Mouse (Mus musculus): ENCODE results near the gene Fmo6.

Gene Fmo6

DNA sequence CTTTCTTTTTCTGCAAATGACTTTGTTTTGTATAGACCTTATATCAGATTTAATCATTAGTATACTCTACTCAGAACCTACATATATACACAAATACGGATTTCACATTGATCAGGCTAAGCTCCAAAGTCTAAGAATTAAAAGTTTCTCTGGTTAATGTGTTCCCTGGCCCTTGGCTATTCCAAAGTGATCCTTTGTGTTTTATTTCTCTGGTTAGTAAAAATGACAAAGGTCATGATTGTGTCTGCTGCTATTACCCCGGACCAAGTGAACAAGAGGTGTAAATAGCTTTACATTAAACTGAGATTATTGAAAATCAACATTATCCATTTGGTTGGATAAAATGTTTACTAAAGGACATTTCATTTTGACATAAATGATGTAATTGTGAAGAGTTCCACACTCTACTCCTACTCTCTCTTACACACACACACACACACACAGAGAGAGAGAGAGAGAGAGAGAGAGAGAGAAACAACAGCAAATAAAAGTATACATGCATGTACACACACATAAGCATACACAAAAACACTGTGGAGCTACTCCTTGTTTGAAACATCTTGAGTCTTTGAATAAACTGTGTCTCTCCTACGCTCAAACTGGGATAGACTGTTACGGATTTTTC lies 22.3 kb downstream of the Fmo6 start:
- no peak for DNase-seq (ENCODE audit: inconsistent ontology term)

DNA sequence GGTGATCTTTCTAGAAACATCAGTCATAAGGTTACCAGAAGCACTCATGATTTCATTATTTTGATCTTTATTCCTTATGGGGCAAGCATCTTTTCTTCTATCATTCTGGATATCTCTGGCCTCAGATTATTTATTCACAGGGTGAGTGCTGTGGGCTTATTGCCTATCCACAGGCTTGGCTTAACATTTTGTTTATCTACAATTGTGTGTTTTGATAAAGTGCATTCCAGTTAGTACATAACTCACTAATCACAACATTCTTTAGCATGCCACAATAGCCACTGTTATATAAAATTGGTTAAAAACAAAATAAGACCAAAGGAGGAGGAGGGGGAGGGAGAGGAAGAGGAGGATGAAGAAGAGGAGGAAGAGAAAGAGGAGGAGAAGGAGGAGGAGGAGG lies 25.2 kb downstream of the Fmo6 start:
- peak; percentile 2 for DNase-seq (ENCODE audit: inconsistent ontology term)

DNA sequence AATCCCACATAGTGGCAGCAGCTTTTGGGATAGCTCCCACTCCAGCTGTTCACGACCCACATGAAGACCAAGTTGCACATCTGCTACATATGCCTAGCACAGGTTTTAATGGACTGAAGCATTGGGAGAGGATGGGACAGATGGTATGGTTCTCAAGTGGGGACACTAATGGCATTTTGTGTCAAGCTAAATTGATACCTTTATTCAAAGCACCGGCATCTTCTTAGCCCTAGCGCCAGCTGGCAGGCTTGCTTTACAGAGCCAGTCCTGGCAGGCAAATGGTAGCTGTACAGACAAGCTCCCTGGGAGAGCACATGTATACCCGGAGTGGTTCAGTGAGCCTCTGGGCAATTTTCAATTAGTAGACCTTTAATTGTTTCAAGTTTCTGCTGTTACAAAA lies 35.4 kb downstream of the Fmo6 start:
- no peak for DNase-seq (ENCODE audit: inconsistent ontology term)

DNA sequence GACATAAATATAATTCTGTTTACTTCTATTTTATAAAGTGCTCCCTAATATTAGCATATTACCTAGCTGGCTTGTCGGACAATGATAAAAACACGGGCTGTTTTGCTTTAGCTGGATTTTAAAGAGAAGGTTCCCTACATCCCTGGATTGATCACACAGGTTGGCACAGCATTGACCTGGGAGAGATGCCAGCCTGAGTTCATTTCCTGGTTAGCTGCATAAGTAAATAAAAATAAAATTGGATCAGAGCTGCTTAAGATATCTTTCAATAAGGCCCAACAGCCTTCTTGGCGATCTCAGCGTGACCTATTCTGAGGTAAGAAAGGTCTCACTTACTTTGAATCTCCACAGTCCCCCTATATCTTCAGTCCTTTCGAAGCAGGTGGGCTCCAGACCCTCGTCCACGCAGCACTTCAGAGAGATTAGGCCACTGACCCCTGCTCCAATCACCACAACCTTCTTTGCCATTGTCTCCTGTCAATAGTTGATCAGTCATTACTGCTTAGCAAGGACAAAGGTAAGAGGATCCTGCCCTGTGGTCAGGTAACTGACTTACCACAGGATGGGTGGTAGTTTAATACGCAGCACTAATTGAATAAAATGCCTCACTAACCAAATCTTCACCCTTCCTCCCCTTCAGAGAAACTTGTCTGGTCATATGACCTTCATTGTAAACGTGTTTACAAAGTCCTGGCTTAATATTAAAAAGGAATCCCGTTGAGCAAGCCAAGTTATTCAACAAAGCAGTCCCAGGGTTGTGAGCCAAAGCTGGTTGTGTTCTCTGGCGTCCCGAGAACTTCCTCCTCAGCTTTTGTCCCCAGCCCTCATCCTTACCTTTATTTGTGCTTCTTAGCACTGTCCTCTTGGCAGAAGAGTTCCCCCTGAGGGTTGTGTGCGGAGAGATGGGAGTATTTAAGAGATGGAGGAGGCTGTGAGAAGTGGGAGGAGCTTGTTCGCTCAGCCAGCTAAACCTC lies 39.2 kb downstream of the Fmo6 start, which contains the start of gene Fmo2:
Gene Fmo2, minus strand, starts transcription at position 889 of the 974 bp plus-strand sequence.
- DNase-seq (ENCODE audit: inconsistent ontology term) = no peak

DNA sequence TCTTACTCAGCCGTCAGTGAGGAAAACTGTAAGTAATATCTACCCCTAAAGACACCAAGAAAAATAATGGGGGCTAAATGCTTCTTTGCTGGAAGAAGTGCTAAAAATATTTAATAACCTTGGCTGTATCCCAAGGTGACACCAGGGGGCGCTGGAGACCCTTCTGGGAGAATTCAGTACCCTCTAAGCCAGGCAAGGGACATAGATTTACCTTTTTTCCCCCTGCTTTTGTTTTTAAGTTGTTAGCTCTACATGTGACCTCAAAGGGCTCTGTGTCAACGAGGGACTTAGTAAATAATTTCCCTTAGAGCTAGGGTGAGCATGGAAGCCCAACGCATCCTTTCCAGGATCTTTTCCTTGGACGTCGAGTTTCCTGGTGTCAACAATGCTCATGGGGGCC lies 41.4 kb downstream of the Fmo6 start:
- DNase-seq (ENCODE audit: inconsistent ontology term) = peak; percentile 39

DNA sequence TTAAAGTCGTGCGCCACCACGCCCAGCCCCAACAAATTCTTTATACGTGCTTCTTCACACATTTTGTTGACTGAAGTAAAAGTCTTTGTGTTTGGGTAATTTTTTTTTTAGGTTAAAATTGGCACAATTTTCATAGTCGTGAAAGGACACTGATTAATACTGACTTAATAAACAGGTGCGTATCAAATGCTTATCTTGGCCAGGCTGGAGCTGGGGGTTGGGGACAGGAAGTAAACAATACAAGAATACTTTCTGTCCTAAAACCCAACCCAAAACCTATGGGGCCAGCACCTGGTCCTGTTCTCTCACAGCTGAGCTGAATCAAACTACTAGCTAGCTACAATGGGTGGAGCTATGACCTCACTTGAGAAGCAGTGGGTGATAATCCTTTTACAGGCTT lies 44.3 kb downstream of the Fmo6 start:
- no peak for DNase-seq (ENCODE audit: inconsistent ontology term)

DNA sequence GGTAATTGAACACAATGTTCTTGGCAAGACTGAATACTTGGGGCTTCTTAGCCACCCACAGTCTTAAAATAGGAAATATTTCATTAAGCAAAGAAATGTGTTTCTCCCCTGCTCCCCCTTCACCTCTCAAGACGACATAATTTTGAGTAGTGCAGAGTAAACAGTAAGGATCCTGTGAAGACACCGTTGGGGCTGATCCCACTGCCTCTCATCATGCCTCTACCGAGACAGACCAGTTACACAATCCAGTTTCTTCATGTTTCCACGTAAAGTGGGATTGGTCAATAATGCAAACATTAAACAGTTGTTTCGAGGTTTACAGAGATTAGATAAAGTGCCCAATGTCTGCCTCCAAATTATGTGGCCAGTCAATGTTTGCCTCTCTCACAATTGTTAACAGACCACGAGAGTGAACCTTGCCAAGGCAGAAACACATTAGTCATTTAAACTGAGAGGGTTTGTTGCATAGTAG lies 45.3 kb downstream of the Fmo6 start:
- peak; percentile 62 for DNase-seq (ENCODE audit: inconsistent ontology term)

DNA sequence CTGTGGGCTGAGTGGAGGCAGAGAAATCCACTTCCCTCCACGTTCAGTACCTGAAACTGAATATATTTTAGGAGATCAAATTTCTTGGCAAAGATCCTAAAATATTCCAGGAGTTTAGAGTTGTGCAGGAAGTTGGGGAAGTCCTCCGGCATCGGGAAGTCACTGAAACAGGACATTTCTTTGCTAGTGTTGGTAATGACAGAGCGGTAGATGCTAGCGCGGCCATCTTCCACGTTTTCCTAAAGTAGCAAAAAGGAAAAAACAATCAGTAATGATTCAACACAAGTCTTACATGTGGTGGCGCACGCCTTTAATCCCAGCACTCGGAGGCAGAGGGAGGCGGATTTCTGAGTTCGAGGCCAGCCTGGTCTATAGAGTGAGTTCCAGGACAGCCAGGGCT lies 48.7 kb downstream of the Fmo6 start:
- no peak for DNase-seq (ENCODE audit: inconsistent ontology term)

DNA sequence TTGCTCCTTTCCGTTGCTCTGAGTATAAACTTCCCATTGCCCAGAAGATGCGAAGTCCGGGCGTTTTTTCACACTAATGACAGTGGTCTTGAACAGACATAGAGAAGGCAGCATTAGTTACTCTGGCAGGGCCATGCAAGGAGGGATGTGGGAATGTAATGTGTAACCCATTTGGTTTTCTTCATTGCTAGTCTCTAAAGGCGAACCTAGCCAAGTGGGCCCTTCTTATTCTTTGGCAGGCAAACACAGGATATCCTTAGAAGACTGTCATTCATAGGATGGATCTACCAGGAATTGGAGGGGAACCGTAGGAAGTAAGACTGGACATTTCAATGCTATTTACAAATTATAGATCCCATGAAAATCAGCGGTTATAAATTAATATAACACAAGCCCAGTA lies 49.7 kb downstream of the Fmo6 start:
- DNase-seq (ENCODE audit: inconsistent ontology term) = no peak

DNA sequence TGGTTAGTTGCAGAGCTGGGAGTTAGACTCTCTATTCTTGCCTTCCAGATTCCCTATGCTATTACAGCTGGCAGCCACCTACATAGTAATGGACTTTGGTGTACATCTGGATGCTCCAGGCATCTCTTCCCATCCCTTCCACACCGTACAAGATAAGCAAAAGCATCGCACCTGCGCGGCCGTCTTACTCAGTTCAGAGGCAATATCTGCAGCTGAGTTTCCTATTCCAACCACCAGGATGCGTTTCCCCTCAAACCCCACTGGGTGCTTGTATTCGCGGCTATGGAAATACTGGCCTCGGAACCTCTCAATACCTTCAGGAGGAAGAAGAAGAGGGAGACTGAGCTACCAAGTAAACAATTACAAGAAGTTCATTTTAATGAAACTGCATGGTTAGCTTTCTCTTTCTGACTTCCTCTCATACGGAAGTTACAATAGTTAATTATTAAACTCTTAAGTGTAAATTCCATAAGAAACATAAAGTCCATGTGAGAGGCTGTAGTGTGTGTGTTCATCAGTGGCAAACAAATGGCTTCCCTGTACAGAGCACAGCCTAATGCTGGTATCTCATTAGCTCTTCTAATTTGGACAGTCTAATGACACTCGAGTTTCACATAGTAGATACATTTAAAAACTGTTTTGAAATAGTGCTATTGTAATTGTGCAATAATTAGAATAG lies 51.0 kb downstream of the Fmo6 start:
- no peak for DNase-seq (ENCODE audit: inconsistent ontology term)

DNA sequence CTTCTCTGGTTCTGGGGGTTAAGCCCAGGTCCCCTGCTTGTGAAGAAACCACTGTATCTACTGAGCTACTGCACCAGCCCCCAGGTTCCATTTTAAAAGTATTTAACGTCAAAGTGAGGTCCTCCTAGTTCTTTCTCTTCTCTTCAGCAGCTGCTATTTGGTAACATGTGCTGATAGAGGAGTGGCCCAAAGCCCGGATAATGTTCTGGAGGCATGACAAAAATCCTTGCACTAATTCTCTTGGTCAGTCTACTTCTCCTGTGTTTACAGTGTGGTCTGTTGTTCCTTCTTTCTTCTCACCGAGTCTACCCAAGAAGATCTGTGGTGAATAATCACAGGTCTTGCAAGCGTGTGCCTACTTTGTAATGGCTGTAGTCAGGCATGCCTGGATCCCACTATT lies 54.6 kb downstream of the Fmo6 start:
- no peak for DNase-seq (ENCODE audit: inconsistent ontology term)

DNA sequence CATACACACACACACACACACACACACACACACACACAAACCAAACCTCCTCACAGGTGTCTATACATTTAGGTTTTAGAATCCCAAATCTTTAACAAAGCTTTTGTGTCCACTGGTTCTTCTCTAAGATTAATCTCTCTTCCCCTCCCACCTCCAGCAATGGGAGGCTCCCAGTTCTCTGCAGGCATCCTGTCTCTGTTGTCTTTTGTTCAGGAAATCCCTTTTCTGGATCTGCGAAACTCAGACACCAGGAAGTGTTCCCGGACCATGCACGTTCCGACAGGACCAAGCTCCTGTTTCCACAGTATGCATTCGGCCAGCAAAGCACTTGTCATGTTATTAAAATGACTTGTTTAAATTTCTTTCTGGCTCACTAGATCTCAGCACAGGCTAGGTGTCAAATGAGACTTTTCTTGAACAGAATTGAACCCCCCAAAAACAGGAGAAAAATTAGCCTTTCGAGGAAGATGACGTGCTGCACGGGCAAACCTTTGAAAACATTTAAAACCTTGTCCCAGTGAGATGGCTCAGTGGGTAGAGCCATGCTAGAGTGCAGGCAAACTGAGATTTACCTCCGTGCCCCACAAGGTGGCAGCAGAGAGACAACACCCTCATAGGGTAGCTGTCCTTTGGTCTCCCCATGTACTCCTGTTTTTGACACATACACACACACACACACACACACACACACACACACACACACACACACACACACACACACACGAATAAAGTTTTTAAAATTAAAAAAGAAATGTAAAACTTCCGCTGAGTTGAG lies 57.5 kb downstream of the Fmo6 start:
- DNase-seq (ENCODE audit: inconsistent ontology term) = no peak

DNA sequence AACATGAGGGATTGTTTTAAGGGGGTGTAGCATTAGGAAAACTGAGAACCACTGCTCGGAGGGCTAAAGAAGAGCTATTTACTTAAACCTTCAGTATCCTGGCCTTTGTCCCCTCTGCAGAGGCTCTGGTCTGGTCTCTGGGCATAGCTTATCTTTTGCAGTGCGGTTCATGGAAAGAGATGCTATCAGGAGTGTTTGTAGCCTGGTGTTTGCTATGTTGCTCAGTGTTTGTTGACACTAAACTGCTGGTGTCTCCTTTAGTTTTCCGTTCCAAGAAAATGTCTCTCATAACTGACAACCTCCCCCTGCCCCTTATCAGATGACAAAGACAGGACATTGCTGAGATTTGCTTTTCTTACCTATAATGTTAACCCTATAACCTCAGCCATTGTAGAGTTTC lies 62.2 kb downstream of the Fmo6 start:
- DNase-seq (ENCODE audit: inconsistent ontology term) = no peak

DNA sequence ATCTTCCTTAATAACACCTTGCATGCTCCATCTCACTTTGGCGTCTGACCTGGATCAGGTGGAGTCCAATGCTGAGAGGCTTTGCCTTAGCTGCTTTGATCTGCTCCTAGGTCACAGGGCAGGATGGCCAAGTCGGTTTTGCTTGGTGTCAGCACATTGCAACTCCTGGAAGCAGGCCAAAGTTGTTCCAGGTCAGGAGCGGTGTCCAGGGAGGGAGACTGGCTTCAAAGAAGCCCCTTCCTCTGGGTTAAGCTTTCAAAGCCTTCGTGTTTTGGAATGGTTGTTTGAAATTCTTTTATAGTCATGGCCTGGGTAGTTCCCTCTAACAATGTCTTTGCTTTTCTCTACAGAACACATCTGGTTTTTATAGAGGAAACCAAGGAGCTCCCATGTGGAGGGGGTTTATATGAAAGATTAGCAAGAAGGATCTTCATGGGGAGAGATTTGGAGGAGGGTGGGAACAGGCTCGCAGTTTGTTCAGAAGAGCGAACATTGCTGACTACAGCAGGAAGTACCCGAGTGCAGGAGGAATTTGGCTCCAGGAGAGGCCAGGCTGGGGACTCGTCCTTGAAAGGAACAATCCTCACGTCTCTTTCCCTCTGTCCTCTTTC lies 65.5 kb downstream of the Fmo6 start:
- no peak for DNase-seq (ENCODE audit: inconsistent ontology term)

DNA sequence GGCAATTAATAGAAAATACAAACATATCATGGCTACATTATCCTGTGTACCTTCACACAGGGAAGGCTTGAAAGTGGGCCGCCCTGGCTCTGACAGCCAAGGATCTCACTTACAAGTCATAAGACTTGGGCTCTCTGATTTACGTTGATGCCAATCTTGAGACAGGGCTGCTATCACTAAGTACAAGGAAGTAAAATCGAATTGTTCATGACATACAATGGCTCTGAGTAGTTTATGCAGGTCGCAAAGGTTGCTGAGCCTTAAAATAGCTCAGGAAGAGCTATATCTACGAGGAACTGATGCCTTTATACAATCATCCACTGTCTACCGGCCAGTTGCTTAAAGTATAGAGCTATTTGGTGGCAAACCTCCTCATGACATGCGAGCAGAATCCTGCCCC lies 66.3 kb downstream of the Fmo6 start:
- DNase-seq (ENCODE audit: inconsistent ontology term) = no peak

DNA sequence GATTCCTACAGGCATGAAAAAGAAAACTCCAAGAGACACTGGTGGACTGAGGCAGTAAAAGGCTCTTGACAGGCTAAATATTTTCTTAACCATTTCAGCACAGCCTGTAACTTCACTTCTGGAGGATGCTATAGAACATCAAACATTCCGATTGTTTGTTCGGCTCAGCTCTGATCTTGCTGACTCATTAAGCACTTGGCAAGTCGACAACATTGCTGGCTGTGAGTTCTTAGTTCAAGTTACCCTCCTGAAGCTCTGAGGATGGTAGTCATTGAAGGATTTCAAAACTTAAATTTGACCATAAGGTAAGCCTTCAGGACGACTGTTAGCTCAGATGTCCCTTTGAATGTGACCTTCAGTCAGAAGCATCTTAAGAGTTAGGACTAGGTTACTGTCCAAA lies 69.9 kb downstream of the Fmo6 start:
- no peak for DNase-seq (ENCODE audit: inconsistent ontology term)

Data from Muller cell, postnatal 12 days (primary cell).